Mouse (Mus musculus) C2C12 (cell line): ENCODE data around the gene Sdhc. TPM values are rescaled to one million over a fixed set of nuclear protein-coding genes. Genes with fewer than 3 reads are reported as not detected.

ENCODE experiments used
- H3K27me3 ChIP-seq: one replicate; pipeline ENCODE4 v1.6.1; 2011; ENCODE audit not compliant: control insufficient read depth, insufficient read depth, insufficient read length
- H3K36me3 ChIP-seq: one replicate; pipeline ENCODE4 v1.6.1; 2011; ENCODE audit not compliant: control insufficient read depth, insufficient read depth
- H3K4me3 ChIP-seq: one replicate; pipeline ENCODE4 v1.5.1; 2011; ENCODE audit warnings: mild to moderate bottlenecking, control low read depth; ENCODE audit not compliant: poor library complexity, insufficient read depth, severe bottlenecking
- H3K79me2 ChIP-seq: one replicate; pipeline ENCODE4 v1.6.1; 2011; ENCODE audit not compliant: control insufficient read depth, insufficient read depth
- H3K79me3 ChIP-seq: one replicate; pipeline ENCODE4 v1.6.1; 2011; ENCODE audit warnings: low read depth, control low read depth
- H3ac ChIP-seq: one replicate; pipeline ENCODE3; 2011; ENCODE audit warnings: low read depth; ENCODE audit not compliant: control insufficient read depth, insufficient read length
- CEBPB ChIP-seq: IDR thresholded peaks from one replicate; pipeline ENCODE4 v1.6.1; 2011; ENCODE audit warnings: low read depth, mild to moderate bottlenecking, control low read depth, moderate library complexity
- CTCF ChIP-seq: IDR thresholded peaks from one replicate; pipeline ENCODE4 v1.5.1; 2011; ENCODE audit not compliant: control insufficient read depth, insufficient read depth, insufficient read length
- FOSL1 ChIP-seq: IDR thresholded peaks from one replicate; pipeline ENCODE4 v1.8.0; 2011; ENCODE audit warnings: mild to moderate bottlenecking, low read length; ENCODE audit not compliant: poor library complexity, insufficient read depth, severe bottlenecking
- MAX ChIP-seq: IDR thresholded peaks from one replicate; pipeline ENCODE4 v1.6.1; 2011; ENCODE audit warnings: mild to moderate bottlenecking, control low read depth
- MYOD1 ChIP-seq: IDR thresholded peaks from one replicate; pipeline ENCODE4 v1.6.1; 2011; ENCODE audit warnings: low read depth; ENCODE audit not compliant: control insufficient read depth, insufficient read length
- MYOG ChIP-seq: IDR thresholded peaks from one replicate; pipeline ENCODE4 v1.6.1; 2011; ENCODE audit not compliant: control insufficient read depth, insufficient read length; ENCODE audit errors: extremely low read depth
- USF1 ChIP-seq: IDR thresholded peaks from one replicate; pipeline ENCODE4 v1.6.1; 2011; ENCODE audit warnings: low read depth, mild to moderate bottlenecking, control low read depth, moderate library complexity
- polyA plus RNA-seq: library from polyadenylated mRNA; unstranded; fragments of >200 nt; fragmentation: generic; extraction: Trizol; gene quantifications from one replicate; pipeline ENCODE4 v1.2.1, GENCODE M21; 2012; ENCODE audit warnings: missing spikeins

Gene Sdhc
- polyA plus RNA-seq, 1 experiment = 147 TPM

GRCm38 (mm10) chr1:171118269-171118684 lies 32.1 kb downstream of the Sdhc start:
- Histone ChIP-seq H3ac (no peak overlapping the region), H3K36me3 (no peaks in the 10 kb centered on the region), H3K79me3 (no peaks in the 10 kb centered on the region), H3K4me3 (no peak overlapping the region), H3K79me2 (no peaks in the 10 kb centered on the region), H3K27me3 (no peaks in the 10 kb centered on the region)
- no peak for TF ChIP-seq MYOG
- TF ChIP-seq MAX = no peak
- no peak for TF ChIP-seq CEBPB
- no peak for TF ChIP-seq CTCF
- TF ChIP-seq USF1 = no peak
- no peak for TF ChIP-seq FOSL1
- TF ChIP-seq MYOD1 = no peak

GRCm38 (mm10) chr1:171116280-171116679 lies 34.1 kb downstream of the Sdhc start:
- Histone ChIP-seq H3K79me3 (no peaks in the 10 kb centered on the region), H3K4me3 (no peak overlapping the region), H3ac (no peak overlapping the region), H3K36me3 (no peaks in the 10 kb centered on the region), H3K79me2 (no peaks in the 10 kb centered on the region), H3K27me3 (no peaks in the 10 kb centered on the region)
- TF ChIP-seq FOSL1 (no peak), USF1 (no peak), MYOD1 (no peak), MAX (no peak), MYOG (no peak), CTCF (no peak), CEBPB (no peak)

DNA sequence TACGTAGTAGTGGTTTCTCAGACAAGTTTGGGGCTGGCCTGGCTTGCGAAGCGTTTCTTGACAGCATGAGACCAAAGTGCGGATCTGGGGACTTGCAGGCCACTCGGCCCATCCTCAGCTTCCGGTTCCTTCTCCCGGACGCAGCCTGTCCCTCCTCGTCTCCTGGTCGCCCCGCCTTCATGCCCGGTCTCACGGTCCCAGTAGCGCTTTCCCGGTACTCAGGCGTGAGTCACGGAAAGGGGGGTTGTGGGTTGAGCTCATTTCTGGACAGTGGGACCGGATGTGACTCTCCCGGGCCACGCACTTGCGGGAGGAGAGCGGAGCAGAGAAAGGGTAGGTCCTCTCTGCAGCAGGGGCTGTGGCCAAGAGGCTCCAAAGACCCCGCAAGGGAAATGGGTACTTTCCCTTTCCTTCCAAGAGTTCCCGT lies 36.5 kb downstream of the Sdhc start, which contains the start of gene Cfap126:
Gene Cfap126, plus strand, starts transcription at position 46 of the 427 bp plus-strand sequence.
- Histone ChIP-seq H3K79me2 (no peaks in the 10 kb centered on the region), H3K36me3 (no peaks in the 10 kb centered on the region), H3K79me3 (no peaks in the 10 kb centered on the region), H3K4me3 (peak within 1 kb of the TSS; percentile 15), H3ac (peak within 1 kb of the TSS; percentile 54), H3K27me3 (no peaks in the 10 kb centered on the region)
- TF ChIP-seq CEBPB (no peak), USF1 (no peak), CTCF (no peak), MYOG (no peak), MAX (no peak), MYOD1 (no peak)

DNA sequence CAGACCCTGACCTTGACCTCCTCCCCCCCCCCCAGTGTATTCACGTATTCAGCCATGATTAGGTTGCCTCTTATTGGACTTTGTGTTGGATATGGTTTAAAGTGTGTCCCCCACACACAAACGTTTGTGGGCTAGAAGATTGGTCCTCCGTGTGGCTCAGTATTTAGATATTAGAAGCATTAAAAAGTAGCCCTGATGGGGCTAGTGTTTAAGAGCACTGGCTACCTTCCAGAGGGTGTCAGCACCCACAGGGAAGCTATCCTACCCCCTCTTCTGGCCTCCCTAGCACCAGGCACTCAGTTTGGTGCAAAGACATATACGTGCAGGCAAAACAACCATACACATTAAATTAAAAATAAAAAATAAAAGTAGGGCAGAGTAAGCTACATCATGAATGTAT lies 37.4 kb downstream of the Sdhc start:
- H3K4me3 ChIP-seq = no peak overlapping the region
- TF ChIP-seq MYOG (no peak), FOSL1 (no peak), MAX (no peak), USF1 (no peak), MYOD1 (no peak), CEBPB (no peak), CTCF (no peak)
- H3K79me3 ChIP-seq = no peaks in the 10 kb centered on the region
- no peaks in the 10 kb centered on the region for H3K79me2 ChIP-seq
- H3K36me3 ChIP-seq = no peaks in the 10 kb centered on the region
- H3ac ChIP-seq = no peak overlapping the region
- H3K27me3 ChIP-seq = no peaks in the 10 kb centered on the region

GRCm38 (mm10) chr1:171111781-171112575 lies 38.4 kb downstream of the Sdhc start:
- H3K79me2 ChIP-seq = no peaks in the 10 kb centered on the region
- no peak for TF ChIP-seq MAX
- peak; percentile 45 for TF ChIP-seq CEBPB
- peak overlapping the region; percentile 34 for H3K4me3 ChIP-seq
- H3K27me3 ChIP-seq = no peaks in the 10 kb centered on the region
- H3K36me3 ChIP-seq = no peaks in the 10 kb centered on the region
- no peaks in the 10 kb centered on the region for H3K79me3 ChIP-seq
- peak overlapping the region; percentile 64 for H3ac ChIP-seq
